Mouse (Mus musculus) thymus, postnatal 4 days (tissue): ENCODE data around the gene Dnah2.

Experiments used
- DNase-seq: peaks from one replicate; pipeline ENCODE4 v3.0.0; 2021

Gene Dnah2

DNA sequence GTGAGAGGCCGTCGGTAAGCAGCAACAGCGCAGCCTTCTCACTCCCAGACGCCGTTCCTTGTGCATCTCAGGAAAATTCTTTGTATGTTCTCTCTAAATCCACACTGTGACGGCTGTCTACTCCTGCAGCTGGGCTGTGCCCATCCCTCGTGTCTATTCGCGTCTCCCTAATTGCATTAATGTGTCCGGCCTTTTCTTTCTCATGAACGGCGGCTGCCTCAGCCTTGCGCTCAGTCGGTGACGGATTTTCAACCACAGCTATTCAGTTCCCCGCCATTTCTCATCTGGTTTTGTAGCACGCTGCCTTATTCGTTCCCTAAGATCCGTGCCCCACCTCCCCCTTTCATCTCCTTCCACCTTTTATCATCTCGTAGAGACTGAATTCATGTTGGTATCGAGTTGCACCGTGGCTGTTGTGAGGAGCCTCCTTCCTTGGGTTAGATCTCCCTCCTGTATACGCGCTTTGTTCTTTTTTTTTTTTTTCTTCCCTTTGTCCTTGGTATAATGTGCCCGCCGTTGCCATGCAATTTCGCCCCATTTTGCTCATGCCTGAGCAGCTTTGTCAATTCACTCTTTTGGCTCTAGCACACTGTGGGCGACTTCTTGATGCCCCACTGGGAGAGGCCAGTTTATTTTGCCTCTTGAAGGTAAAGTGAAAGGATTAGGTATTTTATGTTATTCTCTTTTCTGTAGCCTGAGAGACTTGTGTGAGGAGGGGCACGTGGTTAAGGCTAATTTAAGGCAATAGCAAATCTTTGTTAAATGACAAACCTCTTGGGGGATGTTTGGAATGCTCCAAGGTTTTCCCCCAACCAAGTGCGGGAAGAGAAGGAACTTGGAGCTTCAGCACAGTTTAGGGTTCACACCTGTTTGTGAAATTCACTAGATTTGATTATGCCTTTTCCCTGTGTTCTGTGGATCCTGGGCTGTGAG lies 21.5 kb downstream of the Dnah2 start:
- no peak for DNase-seq

DNA sequence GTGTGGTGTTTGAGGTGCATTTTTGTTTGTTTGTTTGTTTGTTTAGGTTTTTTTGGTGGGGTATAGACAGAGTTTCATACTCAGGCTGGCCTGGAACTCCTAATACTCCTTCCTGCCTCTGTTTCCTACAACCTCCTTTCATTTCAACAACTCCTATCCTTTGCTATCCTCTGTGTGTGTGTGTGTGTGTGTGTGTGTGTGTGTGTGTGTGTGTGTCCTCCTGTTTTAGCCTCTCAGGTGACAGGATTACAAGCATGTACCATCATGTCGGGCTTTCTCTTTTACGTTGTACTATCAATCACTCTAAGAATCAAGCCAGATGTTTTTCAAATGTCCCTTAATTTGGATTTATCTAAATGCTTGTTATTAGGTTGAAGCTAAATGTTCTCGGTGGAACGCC lies 22.3 kb downstream of the Dnah2 start:
- no peak for DNase-seq

DNA sequence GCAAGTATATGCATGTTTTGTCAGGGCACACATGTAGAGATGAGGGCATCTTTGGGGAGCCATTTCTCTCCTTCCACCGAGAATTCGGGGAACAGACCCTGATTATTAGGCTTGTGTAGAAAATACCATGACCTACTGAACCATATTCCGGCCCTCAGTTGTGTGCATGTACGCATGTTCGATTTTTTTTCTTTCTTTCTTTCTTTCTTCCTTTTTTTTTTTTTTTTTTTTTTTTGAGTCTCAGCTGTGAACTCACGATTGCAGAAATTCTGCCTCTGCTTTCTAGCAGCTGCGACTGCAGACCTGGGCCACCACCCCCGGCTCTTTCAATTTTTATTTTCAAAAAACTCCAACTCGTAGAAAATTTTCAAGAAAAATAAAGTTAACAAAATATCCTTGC lies 23.2 kb downstream of the Dnah2 start:
- DNase-seq = no peak

DNA sequence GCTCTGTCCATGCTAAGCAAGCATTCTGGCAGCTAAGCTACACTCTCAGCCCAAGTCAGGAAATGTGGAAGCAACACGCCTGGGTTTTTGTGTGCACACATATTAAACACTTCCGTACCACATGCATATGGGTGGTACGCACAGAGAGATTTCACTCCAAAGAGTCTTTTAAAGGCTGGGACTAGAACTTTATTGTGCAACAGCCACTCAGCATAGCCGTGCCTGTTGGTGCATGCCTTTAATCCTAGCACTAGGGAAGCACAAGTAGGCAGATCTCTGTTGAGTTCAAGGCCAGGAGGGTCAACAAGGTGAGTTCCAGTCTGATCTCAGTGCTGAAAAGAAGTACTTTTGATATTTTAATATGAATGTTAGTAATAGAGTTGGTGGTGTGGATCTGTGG lies 25.3 kb downstream of the Dnah2 start:
- no peak for DNase-seq

DNA sequence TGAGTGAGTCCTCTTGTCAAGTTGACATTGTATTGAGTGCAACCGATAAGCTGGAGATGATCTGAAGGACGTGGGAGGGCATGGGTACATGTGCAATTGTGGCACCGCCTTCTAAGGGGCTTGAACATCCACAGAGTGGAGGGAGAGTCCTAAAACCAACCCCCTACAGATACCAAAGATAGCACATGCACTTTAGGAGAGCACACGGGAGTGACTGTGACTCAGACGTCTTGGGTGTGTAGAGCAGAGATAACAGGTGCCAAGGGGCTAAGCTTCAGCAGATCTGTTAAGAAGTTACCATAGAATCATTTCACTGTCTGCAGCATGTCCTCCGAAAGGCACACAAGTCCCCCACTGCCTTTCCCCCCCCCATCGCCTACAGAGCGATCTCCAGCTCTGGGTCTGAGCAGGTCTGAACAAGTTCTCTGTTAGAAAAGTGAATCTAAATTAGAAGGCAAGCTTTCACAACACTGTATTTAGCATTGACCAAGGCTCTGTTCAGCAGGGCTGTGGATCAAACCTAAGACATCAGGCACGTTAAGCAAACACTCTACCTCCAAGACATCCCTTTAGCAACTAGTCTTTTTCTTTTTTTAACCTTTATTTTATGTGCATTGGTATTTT lies 27.3 kb downstream of the Dnah2 start:
- no peak for DNase-seq

DNA sequence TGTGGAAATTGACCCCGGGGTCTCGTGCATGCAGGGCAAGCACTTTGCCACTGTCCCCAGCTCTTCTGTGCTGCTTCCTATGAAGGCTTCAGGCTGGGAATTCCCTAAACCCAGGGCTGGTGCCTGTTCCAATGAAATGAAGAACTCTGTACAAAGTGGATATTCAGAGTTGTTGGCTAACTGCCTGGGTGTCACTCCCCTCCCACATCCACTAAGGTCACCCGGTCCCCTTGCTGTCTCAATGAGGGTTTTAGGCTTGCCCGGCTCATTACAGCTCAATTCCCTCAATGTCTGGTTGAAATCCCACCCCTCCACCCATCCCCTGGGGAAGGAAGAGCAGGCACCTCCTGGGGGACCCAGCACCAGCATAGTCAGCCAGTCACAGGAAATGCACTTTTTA lies 28.9 kb downstream of the Dnah2 start:
- DNase-seq = no peak

DNA sequence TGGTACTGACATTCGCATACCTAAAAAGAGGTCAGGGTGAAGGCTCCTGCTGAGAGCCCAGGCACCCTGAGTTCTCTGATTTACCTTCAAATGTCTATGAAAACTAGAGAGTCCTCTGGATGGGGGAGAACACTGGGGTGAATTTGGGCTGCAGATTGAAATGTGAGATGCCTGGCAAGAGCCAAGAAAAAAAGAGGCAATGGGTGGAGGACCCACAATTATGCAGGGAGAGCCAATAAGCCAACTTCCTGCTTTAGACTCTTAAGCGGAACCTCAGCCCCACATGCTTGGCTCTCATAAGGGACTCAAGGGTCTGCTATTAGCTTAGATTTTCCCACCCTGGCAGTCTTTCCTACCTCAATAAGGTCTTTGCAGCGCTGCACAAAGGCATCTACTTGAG lies 32.2 kb downstream of the Dnah2 start:
- no peak for DNase-seq

DNA sequence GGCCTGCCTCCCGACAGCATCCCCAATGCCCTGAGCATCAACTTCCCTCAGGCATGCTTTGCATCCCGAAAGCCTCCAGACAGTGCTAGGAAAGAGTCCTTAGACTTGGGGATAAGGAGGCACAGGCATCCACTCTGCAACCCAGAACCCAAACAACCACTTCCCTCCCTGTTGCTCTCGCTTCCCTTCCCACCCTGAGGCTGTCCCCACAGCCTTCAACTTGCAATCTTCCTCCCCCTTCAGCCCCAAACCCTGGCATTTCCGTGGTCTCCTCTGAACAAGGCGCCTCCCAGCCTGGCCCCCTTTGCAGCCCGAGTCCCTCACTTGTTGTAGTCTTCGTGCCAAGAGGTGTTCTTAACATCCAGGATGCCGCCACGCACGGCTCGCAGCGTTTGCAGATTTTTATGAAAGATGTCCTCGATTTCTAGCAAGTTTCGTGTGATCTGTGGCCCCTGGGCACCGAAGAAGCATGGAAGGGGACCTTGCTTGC lies 32.7 kb downstream of the Dnah2 start:
- DNase-seq = peak; percentile 42

DNA sequence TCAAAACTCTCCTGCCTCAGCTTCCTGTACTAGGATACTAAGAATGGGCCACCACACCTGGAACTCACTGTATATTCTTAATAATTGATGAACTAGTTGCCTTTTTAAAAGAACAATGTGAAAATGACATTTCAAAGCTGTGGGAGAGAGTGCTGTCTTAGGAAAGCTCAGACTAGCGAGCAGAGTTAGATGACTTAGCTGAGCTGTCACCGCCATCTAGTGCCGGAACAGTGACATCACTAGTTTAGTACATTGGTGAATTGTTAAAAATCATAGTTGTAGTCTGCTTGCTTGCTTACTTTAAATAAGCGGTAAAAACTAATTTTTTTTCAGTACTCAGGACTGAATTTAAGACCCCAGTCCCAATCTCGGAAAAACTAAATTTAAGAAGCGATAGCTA lies 35.1 kb downstream of the Dnah2 start:
- DNase-seq = peak; percentile 80

DNA sequence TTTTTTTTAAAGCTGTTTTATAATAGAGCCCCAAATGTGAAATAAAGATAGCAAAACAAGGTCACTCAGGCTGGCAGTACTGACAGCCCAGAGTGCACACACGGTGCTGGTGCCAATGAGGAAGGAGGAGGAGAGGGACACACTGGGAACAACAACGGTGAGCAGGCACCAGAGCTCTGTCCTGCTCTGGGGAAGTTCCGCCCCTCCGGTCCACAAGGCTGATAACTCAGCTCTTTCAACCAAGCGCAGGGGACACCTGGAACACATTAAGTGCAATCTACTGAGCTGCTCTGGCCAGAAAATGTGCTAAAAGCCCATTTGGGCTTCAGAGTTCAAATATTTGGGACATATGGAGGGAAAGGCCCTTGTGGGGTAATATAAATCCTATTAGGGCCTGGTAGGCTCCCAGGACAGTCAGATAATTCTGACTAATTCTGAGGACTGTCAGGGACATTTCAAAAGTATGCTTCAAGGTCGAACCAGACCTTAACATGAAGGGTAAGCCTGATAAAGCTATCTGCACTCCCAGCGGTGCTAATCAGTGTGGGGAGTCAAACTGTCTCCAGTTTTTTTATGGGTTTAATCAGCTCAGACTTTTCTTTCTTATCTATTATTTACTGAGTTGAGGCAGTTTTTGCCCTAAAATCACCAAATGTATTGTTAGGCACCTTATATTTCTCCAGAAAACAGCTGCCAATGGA lies 38.0 kb downstream of the Dnah2 start:
- DNase-seq = no peak

DNA sequence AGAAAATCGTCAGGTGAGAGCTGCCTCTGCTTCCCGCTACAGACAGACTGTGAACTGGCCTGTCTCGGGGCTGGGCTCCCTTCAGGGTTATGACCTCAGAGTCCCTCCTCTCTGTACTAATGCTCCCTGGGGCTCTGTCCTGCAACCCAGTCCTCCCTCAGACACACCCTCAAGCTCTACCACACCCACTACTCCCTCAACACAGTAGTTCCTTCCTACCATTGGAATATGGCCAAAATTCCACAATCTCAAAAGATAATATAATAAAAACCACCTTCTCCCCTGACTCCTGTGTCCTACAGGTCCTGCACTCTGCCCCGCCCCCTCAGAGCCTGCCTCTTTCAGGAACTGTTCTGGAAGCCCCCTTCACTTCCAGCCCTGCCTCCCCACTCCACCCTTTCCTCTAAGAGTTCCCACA lies 45.0 kb downstream of the Dnah2 start:
- no peak for DNase-seq

DNA sequence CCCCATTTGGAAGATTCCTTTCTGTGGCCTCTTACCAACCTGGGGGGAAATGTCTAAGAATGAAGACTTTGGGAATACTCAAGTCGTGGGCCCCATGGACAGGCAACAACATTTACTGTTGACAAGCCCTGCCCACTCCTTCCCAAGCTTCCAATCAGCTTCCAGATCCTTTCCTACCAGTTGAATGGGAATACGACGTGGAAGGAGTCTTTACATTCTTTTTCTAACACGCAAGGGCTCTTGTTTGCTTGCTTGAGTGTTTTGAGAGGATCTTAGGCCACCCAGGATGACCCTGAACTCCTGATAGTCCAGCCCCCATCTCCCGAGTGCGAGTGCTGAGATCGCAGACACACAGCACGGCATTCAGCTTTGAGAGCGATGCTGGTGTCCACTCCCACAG lies 47.4 kb downstream of the Dnah2 start:
- DNase-seq = no peak

DNA sequence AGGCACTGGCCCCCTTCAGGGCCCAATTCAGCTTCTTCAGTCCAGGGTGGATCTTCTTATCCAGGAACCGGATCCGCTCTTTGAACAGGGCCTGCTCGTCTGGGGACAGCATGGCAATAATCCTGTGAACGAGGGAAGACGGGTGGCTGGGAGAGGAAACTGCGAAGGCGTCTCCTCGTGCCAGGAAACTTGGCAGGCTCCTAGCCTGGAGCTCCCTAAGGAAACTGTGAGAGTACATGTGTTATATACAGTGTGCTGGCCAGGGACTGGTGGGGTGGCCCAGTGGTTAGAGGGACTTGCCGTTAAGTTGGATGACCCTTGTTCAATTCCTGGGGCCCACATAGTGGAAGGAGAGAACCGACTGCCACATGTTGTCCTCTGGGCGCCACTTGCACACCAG lies 49.8 kb downstream of the Dnah2 start:
- DNase-seq = no peak

DNA sequence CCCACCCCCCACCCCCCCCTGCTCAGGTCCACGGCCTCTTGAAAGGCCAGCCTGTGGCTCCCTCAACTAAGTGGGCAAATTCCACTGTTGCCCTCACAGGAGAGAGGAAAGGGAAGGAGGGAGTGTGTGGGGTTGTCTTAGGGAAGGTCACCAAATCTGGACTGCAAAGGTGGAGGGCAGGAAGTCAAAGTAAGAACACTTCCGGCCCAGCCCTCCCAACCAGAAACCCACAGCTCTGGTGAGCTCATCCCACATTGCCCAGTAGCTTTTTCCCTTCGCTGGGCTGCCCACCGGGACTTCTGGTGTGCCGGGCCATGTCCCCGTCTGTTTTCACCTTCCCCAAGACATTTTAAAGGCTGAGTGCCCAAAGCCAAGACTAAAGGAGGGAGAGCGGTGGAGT lies 57.2 kb downstream of the Dnah2 start:
- no peak for DNase-seq

DNA sequence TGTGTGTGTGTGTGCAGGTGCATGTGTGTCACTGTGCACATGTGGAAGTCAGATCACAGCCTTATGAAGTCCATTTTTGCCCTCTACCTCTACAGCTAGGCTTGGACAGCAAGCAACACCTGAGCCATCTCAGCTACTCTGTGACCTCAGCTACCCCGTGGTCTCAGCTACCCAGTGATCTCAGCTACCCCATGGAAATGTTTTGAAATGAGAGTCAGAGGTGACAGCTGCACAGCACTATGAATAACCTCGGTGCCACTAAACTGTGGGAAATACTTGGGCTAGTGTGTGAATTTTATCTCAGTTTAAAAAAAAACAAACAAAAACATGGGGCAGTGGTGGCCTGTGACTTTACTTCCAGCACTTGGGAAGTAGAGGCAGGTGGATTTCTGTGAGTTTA lies 58.0 kb downstream of the Dnah2 start:
- no peak for DNase-seq

DNA sequence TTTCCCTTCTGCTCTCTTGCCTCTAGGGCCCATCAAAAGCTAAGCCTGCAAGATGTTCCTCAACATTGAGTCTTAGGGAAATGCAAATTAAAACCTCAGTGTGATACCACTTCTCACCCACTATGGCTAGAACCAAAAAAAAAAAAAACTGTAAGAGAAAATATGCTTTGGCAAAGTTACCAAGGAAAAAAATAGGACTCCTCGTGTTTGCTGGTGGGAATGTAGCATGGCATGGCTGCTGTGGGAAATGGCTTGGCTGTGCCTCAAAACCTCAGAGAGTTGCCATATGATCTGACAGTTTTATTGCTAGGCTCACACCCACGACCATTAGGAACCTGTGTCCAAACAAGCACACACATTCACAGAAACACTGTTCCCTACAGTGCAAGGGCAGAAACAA lies 61.4 kb downstream of the Dnah2 start:
- no peak for DNase-seq

DNA sequence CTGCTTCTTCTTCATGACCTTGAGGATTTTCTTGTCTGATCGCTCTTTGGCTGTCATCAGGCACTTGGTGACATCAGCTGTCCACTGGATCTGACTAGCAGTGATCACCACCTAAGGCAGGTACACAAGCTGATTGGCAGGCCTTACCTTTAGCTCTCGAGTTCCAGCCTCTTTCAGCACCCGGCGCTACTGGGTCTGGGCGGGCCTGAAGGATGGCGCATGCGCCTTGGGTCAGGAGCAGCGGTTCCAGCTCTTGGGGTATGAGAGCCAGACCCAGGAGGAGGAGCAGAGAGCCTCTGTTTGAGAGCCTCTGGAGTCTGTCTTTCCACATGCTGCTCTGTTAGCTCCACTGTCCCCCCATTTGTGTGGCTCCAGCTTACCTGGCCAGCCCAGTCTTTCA lies 71.3 kb downstream of the Dnah2 start:
- no peak for DNase-seq

DNA sequence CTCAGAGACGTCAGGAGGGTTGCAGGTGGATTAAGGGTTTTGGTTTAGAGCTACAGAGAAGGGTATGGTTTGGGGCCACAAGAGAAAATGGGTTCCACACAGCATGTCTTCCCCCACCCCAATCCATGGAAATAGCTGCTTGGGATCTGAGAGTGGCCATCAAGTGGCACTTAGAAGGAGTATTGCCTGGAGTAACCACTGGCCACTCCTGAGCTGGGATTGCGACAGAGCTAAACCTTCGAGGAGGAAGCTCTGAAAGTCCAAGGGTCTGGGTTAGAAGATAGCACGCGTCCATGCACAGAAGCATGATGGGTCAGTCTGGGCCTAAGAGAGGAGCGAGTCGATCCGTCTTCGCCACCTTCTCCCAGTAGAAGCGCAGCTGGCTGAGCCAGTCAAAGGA lies 72.1 kb downstream of the Dnah2 start:
- no peak for DNase-seq

DNA sequence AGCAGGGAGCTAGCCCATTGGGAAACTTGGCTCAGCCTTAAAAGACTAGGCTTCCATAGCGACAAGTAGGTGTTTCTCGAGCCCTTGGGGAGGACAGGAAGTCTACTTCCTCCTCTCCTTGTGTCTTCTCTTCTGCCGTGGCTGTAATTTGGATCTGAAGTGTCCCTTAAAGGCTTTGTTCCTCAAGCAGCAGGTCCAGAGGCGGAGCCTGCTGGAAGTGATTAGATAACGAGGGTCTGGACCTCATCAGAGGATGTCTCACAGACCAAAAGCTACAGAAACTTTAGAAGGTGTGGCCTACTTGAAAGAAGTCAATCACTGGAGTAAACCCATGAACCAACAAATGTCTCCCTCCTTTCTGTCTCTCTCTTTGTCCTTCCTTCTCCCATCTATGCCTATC lies 74.2 kb downstream of the Dnah2 start:
- no peak for DNase-seq

DNA sequence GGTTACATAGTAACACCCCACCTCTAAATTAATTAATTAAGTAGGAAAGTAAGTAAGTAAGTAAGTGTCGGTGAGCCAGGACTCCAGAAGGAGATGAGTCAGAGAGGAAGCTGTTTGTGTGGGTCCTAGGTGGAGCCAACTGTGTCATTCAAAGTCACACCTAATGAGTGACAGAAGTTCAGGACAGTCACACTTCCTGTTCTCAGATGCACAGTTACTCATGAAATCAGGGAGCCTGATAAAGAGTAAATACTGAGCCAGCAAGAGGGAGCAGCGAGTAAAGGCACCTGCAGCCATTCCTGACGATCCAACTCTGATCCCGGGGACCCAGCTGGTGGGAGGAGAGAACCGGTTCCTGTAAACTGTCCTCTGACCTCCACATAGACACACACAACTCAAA lies 76.2 kb downstream of the Dnah2 start:
- no peak for DNase-seq

DNA sequence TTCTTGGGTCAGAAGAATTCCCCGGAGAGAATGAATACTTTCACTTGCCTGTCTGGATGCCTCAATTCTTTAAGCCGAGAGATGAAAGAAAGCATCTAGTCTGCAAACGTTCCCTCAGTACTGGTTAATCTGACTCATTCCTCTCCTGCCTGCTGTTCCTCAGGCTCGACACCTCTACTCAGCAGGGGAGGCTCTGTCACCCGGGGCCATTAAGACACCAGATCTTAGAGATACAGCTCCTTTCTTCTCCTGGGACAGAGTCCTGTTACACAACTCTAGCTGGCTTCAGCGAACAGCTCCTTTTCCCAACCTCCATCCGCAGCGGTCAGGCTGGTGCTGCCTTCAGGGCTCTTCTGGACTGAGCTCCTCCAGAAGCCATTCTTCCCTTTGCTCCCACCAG lies 77.4 kb downstream of the Dnah2 start:
- DNase-seq = no peak

DNA sequence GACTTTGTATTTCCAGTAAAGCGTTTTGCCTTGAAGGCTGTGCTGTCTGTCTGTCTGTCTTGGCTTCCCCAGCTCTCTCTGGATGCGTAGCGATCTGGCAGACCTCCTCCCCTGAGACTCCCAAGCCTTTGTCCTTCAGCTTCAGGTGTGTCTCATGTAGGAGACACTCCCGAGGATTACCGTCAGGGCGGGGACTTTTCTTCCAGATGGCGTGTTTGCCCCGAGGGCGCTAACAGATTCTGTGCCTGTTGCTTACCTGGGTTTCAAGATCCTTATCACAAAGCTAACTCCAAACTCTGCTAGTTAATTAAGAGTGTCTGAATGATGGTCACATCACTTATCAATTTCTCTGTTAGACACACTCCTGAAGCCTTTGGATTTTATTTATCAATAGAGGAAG lies 79.6 kb downstream of the Dnah2 start:
- DNase-seq = no peak

DNA sequence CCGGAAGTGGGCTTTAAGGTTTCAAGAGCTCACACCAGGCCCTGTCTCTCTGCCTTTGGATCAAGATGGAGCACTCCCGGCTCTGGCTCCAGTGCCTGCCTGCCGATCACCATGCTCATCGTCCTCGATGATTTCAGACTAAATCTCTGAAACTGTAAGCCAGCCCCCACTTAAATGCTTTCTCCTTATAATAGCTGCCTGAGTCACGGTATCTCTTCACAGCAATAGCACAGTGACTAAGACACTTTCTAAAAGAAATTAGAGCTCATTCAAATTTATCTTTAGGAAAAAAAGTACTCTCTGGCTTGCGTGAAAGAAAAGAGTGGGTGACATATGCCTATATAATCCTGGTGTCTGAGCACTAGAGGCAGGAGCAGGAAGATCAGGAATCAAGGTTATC lies 84.9 kb downstream of the Dnah2 start:
- DNase-seq = no peak

DNA sequence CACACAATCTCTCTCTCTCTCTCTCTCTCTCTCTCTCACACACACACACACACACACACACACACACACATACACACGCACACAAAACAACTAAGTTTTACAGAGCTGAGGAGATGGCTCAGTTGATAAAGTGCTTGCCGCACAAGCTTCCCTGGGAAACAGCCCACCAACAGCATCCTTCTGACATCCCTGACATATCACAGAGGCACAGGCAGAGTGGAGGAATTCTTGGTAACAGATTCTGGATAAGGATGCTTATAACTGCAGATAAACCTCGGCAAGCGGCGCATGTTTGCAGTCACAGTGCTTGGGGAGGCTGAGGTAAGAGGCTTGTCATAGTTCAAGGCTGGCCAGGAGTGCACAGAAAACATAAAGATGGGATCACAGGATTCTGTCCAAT lies 87.3 kb downstream of the Dnah2 start:
- no peak for DNase-seq
